Comparison of ENCODE assay signal across 15 mouse cellular contexts in genomic region chr16:92646153-92646552, GRCm38 (mm10).
DNase-seq lines count a peak whose midpoint lies in the region; ATAC-seq lines count a peak whose summit lies in the region.
"Had no signal": no experiment of that assay in that cellular context is flagged by ENCODE, and none has a peak within 500 bp of the region (broad histone marks: within the 10 kb centered on the region; RNA-seq: fewer than 3 reads in every experiment).

No protein-coding gene starts in this region.

- peak; percentile 30 for DNase-seq in embryonic facial prominence, embryonic 10.5 days (ENCODE audit: low spot score)
- DNase-seq in retina, embryonic 14.5 days (ENCODE audit: low spot score) = peak; percentile 51
- no peak for DNase-seq in urinary bladder, postnatal 10 days (ENCODE audit: low spot score)
- DNase-seq in right cerebral cortex, postnatal 10 days (ENCODE audit: low spot score in 2 of 2) = no peak
- DNase-seq: forebrain, postnatal 0 days; heart, postnatal 10 days; kidney, postnatal 25 days; liver; thymus, postnatal 4 days had no signal

- no peak overlapping the region for H3K9ac ChIP-seq in hindbrain, embryonic 12.5 days
- no peak overlapping the region for H3K9ac ChIP-seq in hindbrain, embryonic 16.5 days (ENCODE audit: low read depth, low read length)
- peak overlapping the region; percentile 51; the same call in 1 of the 2 replicates for H3K9ac ChIP-seq in embryonic facial prominence, embryonic 13.5 days
- H3K9ac ChIP-seq: forebrain, postnatal 0 days; neural tube, embryonic 15.5 days had no signal

- H3K9me3 ChIP-seq in hindbrain, embryonic 12.5 days (replicated peaks) = no peaks in the 10 kb centered on the region
- H3K9me3 ChIP-seq in hindbrain, embryonic 16.5 days (ENCODE audit: control insufficient read depth, low read length) = peaks cover 2% of the 10 kb centered on the region; the same call in 1 of the 2 replicates
- no peaks in the 10 kb centered on the region for H3K9me3 ChIP-seq in embryonic facial prominence, embryonic 10.5 days
- no peaks in the 10 kb centered on the region for H3K9me3 ChIP-seq in embryonic facial prominence, embryonic 13.5 days
- H3K9me3 ChIP-seq: neural tube, embryonic 15.5 days had no signal

- no peaks in the 10 kb centered on the region for H3K36me3 ChIP-seq in hindbrain, embryonic 12.5 days
- H3K36me3 ChIP-seq in hindbrain, embryonic 16.5 days (ENCODE audit: control insufficient read depth, insufficient read depth, low read length) = no peaks in the 10 kb centered on the region
- no peaks in the 10 kb centered on the region for H3K36me3 ChIP-seq in embryonic facial prominence, embryonic 10.5 days (replicated peaks)
- H3K36me3 ChIP-seq in embryonic facial prominence, embryonic 13.5 days = peaks cover 35% of the 10 kb centered on the region
- H3K36me3 ChIP-seq: neural tube, embryonic 15.5 days had no signal

- peak overlapping the region; percentile 48 for H3K27ac ChIP-seq in hindbrain, embryonic 12.5 days
- no peak overlapping the region for H3K27ac ChIP-seq in hindbrain, embryonic 16.5 days (ENCODE audit: low read depth, low read length)
- H3K27ac ChIP-seq in embryonic facial prominence, embryonic 10.5 days (replicated peaks) = peak overlapping the region; percentile 79
- H3K27ac ChIP-seq in embryonic facial prominence, embryonic 13.5 days = peak overlapping the region; percentile 89
- H3K27ac ChIP-seq: neural tube, embryonic 15.5 days had no signal

- H3K4me1 ChIP-seq in hindbrain, embryonic 12.5 days = peaks cover 22% of the 10 kb centered on the region
- no peaks in the 10 kb centered on the region for H3K4me1 ChIP-seq in hindbrain, embryonic 16.5 days (ENCODE audit: control insufficient read depth, insufficient read depth, low read depth, low read length)
- peaks cover 41% of the 10 kb centered on the region for H3K4me1 ChIP-seq in embryonic facial prominence, embryonic 10.5 days
- peaks cover 46% of the 10 kb centered on the region for H3K4me1 ChIP-seq in embryonic facial prominence, embryonic 13.5 days

- 65% methylated on average over 13 of the region's 13 CpGs for WGBS in hindbrain, embryonic 12.5 days
- 63% methylated on average over 13 of the region's 13 CpGs for WGBS in hindbrain, embryonic 16.5 days
- WGBS in embryonic facial prominence, embryonic 10.5 days = 67% methylated on average over 13 of the region's 13 CpGs
- 64% methylated on average over 13 of the region's 13 CpGs for WGBS in embryonic facial prominence, embryonic 13.5 days

- H3K4me3 ChIP-seq in hindbrain, embryonic 12.5 days = no peak overlapping the region
- H3K4me3 ChIP-seq in hindbrain, embryonic 16.5 days (ENCODE audit: low read length) = no peak overlapping the region
- no peak overlapping the region for H3K4me3 ChIP-seq in embryonic facial prominence, embryonic 10.5 days
- no peak overlapping the region for H3K4me3 ChIP-seq in embryonic facial prominence, embryonic 13.5 days
- H3K4me3 ChIP-seq: neural tube, embryonic 15.5 days had no signal

- no peaks in the 10 kb centered on the region for H3K27me3 ChIP-seq in hindbrain, embryonic 12.5 days
- no peaks in the 10 kb centered on the region for H3K27me3 ChIP-seq in hindbrain, embryonic 16.5 days (replicated peaks; ENCODE audit: control insufficient read depth, insufficient read depth, low read length)
- H3K27me3 ChIP-seq in embryonic facial prominence, embryonic 10.5 days (replicated peaks; ENCODE audit: low read depth, poor library complexity, severe bottlenecking) = 0 out of 2 replicates have a peak, but pooled peaks cover 3% of the 10 kb centered on the region
- H3K27me3 ChIP-seq in embryonic facial prominence, embryonic 13.5 days = no peaks in the 10 kb centered on the region
- H3K27me3 ChIP-seq: CH12.LX; neural tube, embryonic 15.5 days; Patski had no signal

- no peak overlapping the region for H3K4me2 ChIP-seq in hindbrain, embryonic 12.5 days (replicated peaks)
- H3K4me2 ChIP-seq in hindbrain, embryonic 16.5 days (ENCODE audit: low read length) = no peak overlapping the region
- no peak overlapping the region; the same call in 1 of the 2 replicates for H3K4me2 ChIP-seq in embryonic facial prominence, embryonic 13.5 days
- H3K4me2 ChIP-seq: neural tube, embryonic 15.5 days had no signal

- no peak for ATAC-seq in hindbrain, embryonic 12.5 days (ENCODE audit: low FRiP score)
- no peak for ATAC-seq in hindbrain, embryonic 16.5 days
- no peak for ATAC-seq in embryonic facial prominence, embryonic 13.5 days (ENCODE audit: insufficient number of reproducible peaks, insufficient read depth, low FRiP score, low TSS enrichment, low read depth)
- ATAC-seq: forebrain, postnatal 0 days; Patski had no signal

Comparison
In these comparisons a context has a peak if more than half of its experiments do, and no peak if none do; other contexts are left out.
1. DNase-seq: peak in embryonic facial prominence, embryonic 10.5 days (single experiment) and retina, embryonic 14.5 days (single experiment); none in urinary bladder, postnatal 10 days (single experiment) and right cerebral cortex, postnatal 10 days (0 of 2).